Mouse (Mus musculus): Measurements from ENCODE around the gene Pla1a. TPM values are rescaled to one million over a fixed set of nuclear protein-coding genes. Genes with fewer than 3 reads are reported as not detected.

The Pla1a gene
- polyA plus RNA-seq, 1 experiment from 2014 or later, result 1.6 TPM

- DNase-seq (ENCODE audit: low spot score) (no peak), ATAC-seq (no peak)
- Histone ChIP-seq H3K4me2 (replicated peaks; ENCODE audit: low read depth, low read length) (no peak overlapping the region), H3K27me3 (replicated peaks; ENCODE audit: insufficient read depth, low read length) (no peaks in the 10 kb centered on the region), H3K36me3 (ENCODE audit: insufficient read depth, low read length) (no peaks in the 10 kb centered on the region), H3K27ac (ENCODE audit: low read length) (no peak overlapping the region), H3K4me1 (ENCODE audit: insufficient read depth, low read depth, low read length) (no peaks in the 10 kb centered on the region), H3K4me3 (ENCODE audit: low read depth, low read length) (no peak overlapping the region), H3K9ac (replicated peaks; ENCODE audit: low read depth) (no peak overlapping the region), H3K9me3 (ENCODE audit: low read length) (no peaks in the 10 kb centered on the region)
- no peak for TF ChIP-seq CTCF (IDR thresholded peaks at IDR 0.05)
- 66% methylated on average over 6 of the region's 6 CpGs for WGBS
These were observed 44.2 kb downstream of the Pla1a start for GRCm38 (mm10) chr16:38388757-38389156.

- H3K4me1 ChIP-seq (ENCODE audit: insufficient read depth, low read depth, low read length), result no peaks in the 10 kb centered on the region
- 73% methylated on average over 6 of the region's 6 CpGs for WGBS
- TF ChIP-seq CTCF (IDR thresholded peaks at IDR 0.05), result no peak
- no peak for TF ChIP-seq EP300 (IDR thresholded peaks at IDR 0.05)
These were observed 45.6 kb downstream of the Pla1a start for GRCm38 (mm10) chr16:38387389-38387788.

GRCm38 (mm10) chr16:38385700-38386099, 47.2 kb downstream of the Pla1a start:
- no peaks in the 10 kb centered on the region for H3K27me3 ChIP-seq (replicated peaks; ENCODE audit: insufficient read depth, low read length)
- no peaks in the 10 kb centered on the region for H3K4me1 ChIP-seq (ENCODE audit: insufficient read depth, low read depth, low read length)
- H3K9ac ChIP-seq (replicated peaks; ENCODE audit: low read depth), result no peak overlapping the region
- no peak overlapping the region for H3K4me2 ChIP-seq (replicated peaks; ENCODE audit: low read depth, low read length)
- H3K4me3 ChIP-seq (ENCODE audit: low read depth, low read length), result no peak overlapping the region
- H3K27ac ChIP-seq (ENCODE audit: low read length), result no peak overlapping the region
- DNase-seq (ENCODE audit: low spot score), result no peak
- TF ChIP-seq CTCF (IDR thresholded peaks at IDR 0.05) (no peak), EP300 (IDR thresholded peaks at IDR 0.05) (no peak)
- H3K36me3 ChIP-seq (ENCODE audit: insufficient read depth, low read length), result no peaks in the 10 kb centered on the region
- H3K9me3 ChIP-seq (ENCODE audit: low read length), result no peaks in the 10 kb centered on the region
- no peak for ATAC-seq
- 86% methylated on average over 4 of the region's 4 CpGs for WGBS

More at GRCm38 (mm10) chr16:38387389-38387788, 45.6 kb downstream of the Pla1a start:
- Histone ChIP-seq H3K27me3 (replicated peaks; ENCODE audit: insufficient read depth, low read length) (no peaks in the 10 kb centered on the region), H3K9me3 (ENCODE audit: low read length) (no peaks in the 10 kb centered on the region), H3K27ac (ENCODE audit: low read length) (no peak overlapping the region), H3K4me3 (ENCODE audit: low read depth, low read length) (no peak overlapping the region), H3K4me2 (replicated peaks; ENCODE audit: low read depth, low read length) (no peak overlapping the region), H3K36me3 (ENCODE audit: insufficient read depth, low read length) (no peaks in the 10 kb centered on the region), H3K9ac (replicated peaks; ENCODE audit: low read depth) (no peak overlapping the region)
- ATAC-seq (no peak), DNase-seq (ENCODE audit: low spot score) (no peak)

GRCm38 (mm10) chr16:38385184-38385634, 47.7 kb downstream of the Pla1a start:
- H3K27ac ChIP-seq (ENCODE audit: low read length), result no peak overlapping the region
- no peaks in the 10 kb centered on the region for H3K9me3 ChIP-seq (ENCODE audit: low read length)
- no peak overlapping the region for H3K4me2 ChIP-seq (replicated peaks; ENCODE audit: low read depth, low read length)
- DNase-seq (ENCODE audit: low spot score), result no peak
- H3K4me3 ChIP-seq (ENCODE audit: low read depth, low read length), result no peak overlapping the region
- WGBS, result 74% methylated on average over 6 of the region's 6 CpGs
- no peak for TF ChIP-seq CTCF (IDR thresholded peaks at IDR 0.05)
- no peak for TF ChIP-seq EP300 (IDR thresholded peaks at IDR 0.05)
- no peaks in the 10 kb centered on the region for H3K4me1 ChIP-seq (ENCODE audit: insufficient read depth, low read depth, low read length)
- no peak overlapping the region for H3K9ac ChIP-seq (replicated peaks; ENCODE audit: low read depth)
- H3K36me3 ChIP-seq (ENCODE audit: insufficient read depth, low read length), result no peaks in the 10 kb centered on the region
- no peak for ATAC-seq
- H3K27me3 ChIP-seq (replicated peaks; ENCODE audit: insufficient read depth, low read length), result no peaks in the 10 kb centered on the region

GRCm38 (mm10) chr16:38383683-38384082, 49.3 kb downstream of the Pla1a start:
- Histone ChIP-seq H3K9me3 (ENCODE audit: low read length) (no peaks in the 10 kb centered on the region), H3K36me3 (ENCODE audit: insufficient read depth, low read length) (no peaks in the 10 kb centered on the region), H3K9ac (replicated peaks; ENCODE audit: low read depth) (no peak overlapping the region), H3K4me2 (replicated peaks; ENCODE audit: low read depth, low read length) (no peak overlapping the region), H3K4me1 (ENCODE audit: insufficient read depth, low read depth, low read length) (no peaks in the 10 kb centered on the region), H3K27ac (ENCODE audit: low read length) (no peak overlapping the region), H3K27me3 (replicated peaks; ENCODE audit: insufficient read depth, low read length) (no peaks in the 10 kb centered on the region), H3K4me3 (ENCODE audit: low read depth, low read length) (no peak overlapping the region)
- DNase-seq (ENCODE audit: low spot score), result no peak
- 82% methylated on average over 2 of the region's 2 CpGs for WGBS
- no peak for TF ChIP-seq CTCF (IDR thresholded peaks at IDR 0.05)
- TF ChIP-seq EP300 (IDR thresholded peaks at IDR 0.05), result no peak
- ATAC-seq, result no peak

- H3K4me2 ChIP-seq (replicated peaks; ENCODE audit: low read depth, low read length), result no peak overlapping the region
- H3K27me3 ChIP-seq (replicated peaks; ENCODE audit: insufficient read depth, low read length), result no peaks in the 10 kb centered on the region
- H3K4me3 ChIP-seq (ENCODE audit: low read depth, low read length), result no peak overlapping the region
- WGBS, result 91% methylated on average over 3 of the region's 3 CpGs
- H3K4me1 ChIP-seq (ENCODE audit: insufficient read depth, low read depth, low read length), result no peaks in the 10 kb centered on the region
- ATAC-seq (no peak), DNase-seq (ENCODE audit: low spot score) (no peak)
- no peaks in the 10 kb centered on the region for H3K36me3 ChIP-seq (ENCODE audit: insufficient read depth, low read length)
- TF ChIP-seq CTCF (IDR thresholded peaks at IDR 0.05) (no peak), EP300 (IDR thresholded peaks at IDR 0.05) (no peak)
- H3K9me3 ChIP-seq (ENCODE audit: low read length), result no peaks in the 10 kb centered on the region
- H3K9ac ChIP-seq (replicated peaks; ENCODE audit: low read depth), result no peak overlapping the region
- no peak overlapping the region for H3K27ac ChIP-seq (ENCODE audit: low read length)
These were observed 53.0 kb downstream of the Pla1a start for GRCm38 (mm10) chr16:38379926-38380325.

GRCm38 (mm10) chr16:38379493-38379892, 53.5 kb downstream of the Pla1a start:
- H3K27ac ChIP-seq (ENCODE audit: low read length), result no peak overlapping the region
- no peak overlapping the region for H3K9ac ChIP-seq (replicated peaks; ENCODE audit: low read depth)
- DNase-seq (ENCODE audit: low spot score) (no peak), ATAC-seq (no peak)
- H3K36me3 ChIP-seq (ENCODE audit: insufficient read depth, low read length), result no peaks in the 10 kb centered on the region
- TF ChIP-seq EP300 (IDR thresholded peaks at IDR 0.05), result no peak
- no peak for TF ChIP-seq CTCF (IDR thresholded peaks at IDR 0.05)
- WGBS, result 46% methylated on average over 3 of the region's 3 CpGs
- H3K4me2 ChIP-seq (replicated peaks; ENCODE audit: low read depth, low read length), result no peak overlapping the region
- no peaks in the 10 kb centered on the region for H3K27me3 ChIP-seq (replicated peaks; ENCODE audit: insufficient read depth, low read length)
- H3K4me1 ChIP-seq (ENCODE audit: insufficient read depth, low read depth, low read length), result no peaks in the 10 kb centered on the region
- no peak overlapping the region for H3K4me3 ChIP-seq (ENCODE audit: low read depth, low read length)
- no peaks in the 10 kb centered on the region for H3K9me3 ChIP-seq (ENCODE audit: low read length)

Data from lung, postnatal 0 days (tissue).